Mouse (Mus musculus): ENCODE measurements around the gene Dazap2. TPM values are rescaled to one million over a fixed set of nuclear protein-coding genes. Genes with fewer than 3 reads are reported as not detected.

Gene Dazap2
- total and polyA plus RNA-seq, 2 experiments from 2014 or later = 92.3 to 162 TPM

DNA sequence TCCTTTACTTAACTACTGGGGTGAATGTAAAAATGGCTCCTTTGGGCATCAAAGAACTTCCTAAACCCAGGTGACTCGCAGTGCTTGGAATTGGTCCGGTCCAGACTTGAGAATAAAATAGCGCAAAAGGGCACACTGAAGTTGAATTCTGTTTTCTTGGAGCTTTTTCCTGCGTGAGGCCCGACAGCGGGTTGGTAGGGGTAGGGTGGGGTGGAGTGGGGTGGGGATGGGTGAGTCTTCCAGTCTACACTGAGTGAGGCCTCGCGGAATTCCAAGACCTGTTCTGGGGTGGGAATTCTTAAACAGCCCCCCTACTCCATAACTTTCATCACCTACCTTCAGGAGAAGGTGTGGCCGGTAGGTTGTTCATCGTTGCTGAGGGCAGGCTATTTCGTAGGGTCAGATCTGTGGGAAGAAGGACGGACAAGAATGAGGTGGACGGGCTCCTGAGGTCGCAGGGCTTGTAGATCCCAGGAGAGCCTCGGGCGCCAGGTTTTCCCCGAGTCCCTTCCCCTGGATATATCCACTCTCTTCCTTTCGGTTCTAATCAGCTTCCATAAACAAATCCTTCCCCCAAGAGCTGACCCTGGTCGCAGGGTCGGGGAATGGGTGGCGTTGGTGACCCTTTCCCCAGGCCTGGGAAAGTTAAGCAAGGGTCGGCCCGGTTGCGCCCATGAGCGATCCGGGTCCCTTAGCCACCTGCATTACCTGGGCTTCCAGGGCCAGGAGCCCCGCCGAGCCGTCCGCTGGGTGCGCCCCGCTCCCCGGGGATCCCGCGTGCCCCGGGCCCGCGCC, 20.9 kb downstream of the Dazap2 start:
- Histone ChIP-seq H3K4me2 (ENCODE audit: low read depth) (peak overlapping the region; percentile 70), H3K27ac (ENCODE audit: low read depth, low read length) (no peak overlapping the region), H3K4me1 (ENCODE audit: insufficient read depth) (no peaks in the 10 kb centered on the region), H3K36me3 (ENCODE audit: insufficient read depth) (no peaks in the 10 kb centered on the region), H3K9me3 (ENCODE audit: low read length) (no peaks in the 10 kb centered on the region), H3K9ac (peak overlapping the region; percentile 14; the same call in 1 of the 2 replicates), H3K4me3 (ENCODE audit: low read depth, low read length) (peak overlapping the region; percentile 34), H3K27me3 (ENCODE audit: insufficient read depth, low read length) (peaks cover 41% of the 10 kb centered on the region)
- no peak for TF ChIP-seq CTCF (IDR thresholded peaks at IDR 0.05; ENCODE audit: low read depth)
- no peak for DNase-seq
- no peak for ATAC-seq
- WGBS = 6% methylated on average over 38 of the region's 38 CpGs

DNA sequence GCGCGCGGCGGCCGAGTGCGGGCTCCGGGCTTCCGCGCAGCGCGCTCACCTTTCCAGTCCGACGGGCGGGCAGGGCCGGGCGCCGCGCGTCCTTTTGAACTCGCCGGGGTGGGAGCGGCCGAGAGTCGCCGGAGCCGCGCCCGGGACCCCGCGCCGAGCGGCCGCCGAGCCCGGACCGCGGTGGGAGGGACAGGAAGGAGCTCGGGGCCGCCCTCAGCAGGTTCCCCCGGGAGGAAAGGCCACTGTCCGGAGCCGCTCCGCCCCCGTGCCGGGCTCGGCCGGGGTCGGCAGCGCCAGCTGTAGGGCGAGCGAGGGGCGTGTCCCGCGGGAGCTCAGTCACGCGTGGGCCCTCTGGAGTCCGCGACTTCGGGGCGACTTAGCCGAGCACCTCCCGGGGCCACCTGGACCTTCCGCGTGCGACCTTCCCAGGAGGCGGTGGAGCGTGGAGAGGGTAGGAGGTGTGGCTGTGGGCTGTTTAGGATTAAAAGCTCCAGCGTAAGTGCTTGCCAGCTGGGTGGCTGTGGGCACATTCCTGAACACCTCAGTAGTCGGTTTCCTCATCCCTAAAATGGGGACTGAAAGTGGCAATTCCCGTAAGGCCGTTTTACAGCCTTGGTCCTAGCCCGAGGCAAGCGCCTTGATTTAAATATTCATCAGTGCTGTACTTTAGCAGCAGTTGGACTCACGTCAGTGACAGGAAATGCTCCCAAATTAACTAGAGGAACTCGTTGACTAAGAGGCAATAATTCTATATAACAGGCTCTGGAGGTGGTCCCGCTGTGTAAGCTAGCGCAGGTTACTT, 21.8 kb downstream of the Dazap2 start, which contains the start of gene Smagp:
TSS of gene Smagp (minus strand) at position 241 of the 802 bp plus-strand sequence.
- H3K4me1 ChIP-seq (ENCODE audit: insufficient read depth) = no peaks in the 10 kb centered on the region
- H3K4me2 ChIP-seq (ENCODE audit: low read depth) = peak within 1 kb of the TSS; percentile 70
- H3K36me3 ChIP-seq (ENCODE audit: insufficient read depth) = no peaks in the 10 kb centered on the region
- H3K9me3 ChIP-seq (ENCODE audit: low read length) = no peaks in the 10 kb centered on the region
- TF ChIP-seq CTCF (IDR thresholded peaks at IDR 0.05; ENCODE audit: low read depth) = no peak
- H3K27ac ChIP-seq (ENCODE audit: low read depth, low read length) = no peak within 1 kb of the TSS
- ATAC-seq (no peak), DNase-seq (peak; percentile 13)
- under 1% methylated on average over 63 of the region's 77 CpGs for WGBS
- peak within 1 kb of the TSS; percentile 14; the same call in 1 of the 2 replicates for H3K9ac ChIP-seq
- peaks cover 41% of the 10 kb centered on the region for H3K27me3 ChIP-seq (ENCODE audit: insufficient read depth, low read length)
- H3K4me3 ChIP-seq (ENCODE audit: low read depth, low read length) = peak within 1 kb of the TSS; percentile 34

DNA sequence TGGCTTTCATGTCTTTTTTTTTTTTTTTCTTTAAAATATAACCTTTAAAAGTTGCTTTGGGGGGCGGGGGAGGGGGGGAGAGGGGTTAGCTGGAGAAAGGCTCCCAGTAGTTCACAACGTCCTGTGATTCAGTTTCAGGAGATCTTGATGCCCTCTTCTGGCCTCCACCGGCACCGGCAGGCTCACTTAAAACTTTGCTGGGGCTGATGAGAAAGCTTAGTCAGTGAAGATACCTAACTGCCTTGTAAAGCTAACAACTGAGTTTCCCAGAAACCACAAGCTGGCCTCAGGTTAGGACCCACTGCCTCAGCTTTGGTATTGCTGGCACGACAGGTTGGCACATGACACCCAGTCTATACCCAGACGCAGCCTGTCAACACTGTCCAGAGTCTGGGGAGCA, 22.5 kb downstream of the Dazap2 start:
- peak; percentile 28; the same call in 1 of the 2 replicates for TF ChIP-seq CTCF (IDR thresholded peaks at IDR 0.05; ENCODE audit: low read depth)
- ATAC-seq (no peak), DNase-seq (no peak)
- Histone ChIP-seq H3K4me2 (ENCODE audit: low read depth) (no peak overlapping the region), H3K9ac (no peak overlapping the region), H3K36me3 (ENCODE audit: insufficient read depth) (no peaks in the 10 kb centered on the region), H3K27ac (ENCODE audit: low read depth, low read length) (no peak overlapping the region), H3K4me3 (ENCODE audit: low read depth, low read length) (no peak overlapping the region), H3K4me1 (ENCODE audit: insufficient read depth) (no peaks in the 10 kb centered on the region), H3K27me3 (ENCODE audit: insufficient read depth, low read length) (peaks cover 41% of the 10 kb centered on the region), H3K9me3 (ENCODE audit: low read length) (no peaks in the 10 kb centered on the region)
- WGBS = 18% methylated on average over 6 of the region's 6 CpGs

DNA sequence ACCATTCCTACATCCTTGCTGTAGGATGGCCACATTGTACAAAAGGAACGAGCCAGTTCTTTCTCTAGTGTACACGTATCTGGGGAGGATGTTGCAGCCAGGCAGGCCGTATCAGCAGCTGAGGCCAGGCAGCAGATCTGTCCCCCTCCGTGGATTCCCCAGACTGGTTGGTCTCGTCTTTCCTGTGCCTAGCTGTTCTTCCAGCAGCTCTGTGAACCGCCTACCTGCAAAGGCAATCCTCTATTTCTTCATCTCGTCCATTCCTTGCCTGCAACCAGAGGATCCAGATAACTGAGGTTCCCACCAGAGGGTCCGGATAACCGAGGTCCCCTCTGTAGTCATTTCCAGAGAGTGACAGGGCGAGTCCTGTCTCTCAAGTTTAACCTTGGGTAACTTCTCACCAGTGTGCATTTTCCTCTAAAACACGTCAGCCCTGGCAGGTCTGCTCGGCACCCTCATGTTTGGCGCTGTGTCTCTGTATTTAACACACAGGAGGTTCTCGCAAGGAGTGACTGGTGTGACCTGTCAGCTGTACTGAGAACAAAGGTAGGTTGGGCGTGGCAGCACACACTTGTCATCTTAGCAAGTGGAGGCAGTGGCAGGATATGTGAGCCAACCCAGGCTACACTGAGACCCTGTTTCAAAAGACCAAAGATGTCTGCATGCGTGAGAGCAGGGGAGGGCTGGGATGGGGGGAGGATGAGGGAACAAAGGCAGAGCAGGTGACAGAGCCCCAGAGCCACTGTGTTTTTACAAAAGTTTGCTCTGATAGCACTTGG, 25.0 kb downstream of the Dazap2 start:
- 74% methylated on average over 16 of the region's 16 CpGs for WGBS
- ATAC-seq = no peak

DNA sequence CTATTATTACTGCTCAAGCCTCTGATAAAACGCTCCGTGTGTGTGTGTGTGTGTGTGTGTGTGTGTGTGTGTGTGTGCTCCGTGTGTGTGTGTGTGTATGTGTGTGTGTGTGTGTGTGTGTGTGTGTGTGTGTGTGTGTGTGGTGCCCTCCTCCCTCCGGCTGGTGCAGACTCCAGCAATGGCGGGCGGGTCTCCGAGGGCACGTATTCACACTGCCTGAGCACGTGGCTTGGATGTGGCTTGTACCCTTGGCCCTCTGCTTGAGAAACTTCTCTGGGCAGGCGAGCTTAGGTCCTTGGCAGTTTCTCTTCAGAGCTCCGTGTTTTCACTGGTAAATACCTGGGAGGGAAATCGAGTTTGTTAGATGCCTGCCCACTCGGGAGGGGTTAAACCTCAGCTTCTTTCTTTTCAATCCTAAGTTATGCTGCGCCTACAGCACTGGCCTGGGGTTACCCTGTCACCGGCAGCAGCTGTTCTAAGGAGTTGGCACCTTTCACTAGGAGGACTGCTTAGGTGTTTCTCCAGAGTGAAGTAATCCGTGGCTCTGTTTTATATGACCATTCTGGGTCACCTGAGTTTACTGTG, 26.2 kb downstream of the Dazap2 start:
- DNase-seq = no peak
- no peak for ATAC-seq
- Histone ChIP-seq H3K9ac (no peak overlapping the region), H3K27me3 (ENCODE audit: insufficient read depth, low read length) (peaks cover 18% of the 10 kb centered on the region), H3K4me2 (ENCODE audit: low read depth) (no peak overlapping the region), H3K4me3 (ENCODE audit: low read depth, low read length) (no peak overlapping the region), H3K4me1 (ENCODE audit: insufficient read depth) (no peaks in the 10 kb centered on the region), H3K36me3 (ENCODE audit: insufficient read depth) (no peaks in the 10 kb centered on the region), H3K9me3 (ENCODE audit: low read length) (no peaks in the 10 kb centered on the region), H3K27ac (ENCODE audit: low read depth, low read length) (no peak overlapping the region)
- no peak for TF ChIP-seq CTCF (IDR thresholded peaks at IDR 0.05; ENCODE audit: low read depth)
- 69% methylated on average over 16 of the region's 16 CpGs for WGBS

More for the DNA sequence above, 25.0 kb downstream of the Dazap2 start:
- no peak overlapping the region for H3K4me2 ChIP-seq (ENCODE audit: low read depth)
- no peaks in the 10 kb centered on the region for H3K36me3 ChIP-seq (ENCODE audit: insufficient read depth)
- H3K9me3 ChIP-seq (ENCODE audit: low read length) = no peaks in the 10 kb centered on the region
- H3K4me1 ChIP-seq (ENCODE audit: insufficient read depth) = no peaks in the 10 kb centered on the region
- peaks cover 30% of the 10 kb centered on the region for H3K27me3 ChIP-seq (ENCODE audit: insufficient read depth, low read length)
- no peak overlapping the region for H3K9ac ChIP-seq
- no peak overlapping the region for H3K27ac ChIP-seq (ENCODE audit: low read depth, low read length)
- no peak for DNase-seq
- no peak for TF ChIP-seq CTCF (IDR thresholded peaks at IDR 0.05; ENCODE audit: low read depth)
- H3K4me3 ChIP-seq (ENCODE audit: low read depth, low read length) = no peak overlapping the region

DNA sequence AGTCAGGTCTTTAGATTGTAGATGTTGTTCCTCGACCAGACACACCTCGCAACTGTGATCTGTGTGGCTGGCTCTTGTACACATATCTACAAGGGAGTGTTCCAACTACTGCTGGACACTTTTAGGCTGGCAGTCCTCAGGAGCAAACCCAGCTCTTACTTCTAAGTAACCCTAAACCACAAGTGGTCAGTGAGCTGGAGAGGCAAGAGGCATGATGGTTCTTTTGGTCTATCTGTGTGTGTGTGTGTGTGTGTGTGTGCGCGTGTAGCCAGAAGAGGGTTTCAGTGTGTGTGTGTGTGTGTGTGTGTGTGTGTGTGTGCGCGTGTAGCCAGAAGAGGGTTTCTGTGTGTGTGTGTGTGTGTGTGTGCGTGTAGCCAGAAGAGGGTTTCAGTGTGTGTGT, 27.3 kb downstream of the Dazap2 start:
- DNase-seq (no peak), ATAC-seq (no peak)
- Histone ChIP-seq H3K4me1 (ENCODE audit: insufficient read depth) (no peaks in the 10 kb centered on the region), H3K4me2 (ENCODE audit: low read depth) (no peak overlapping the region), H3K4me3 (ENCODE audit: low read depth, low read length) (no peak overlapping the region), H3K27ac (ENCODE audit: low read depth, low read length) (no peak overlapping the region), H3K27me3 (ENCODE audit: insufficient read depth, low read length) (peaks cover 7% of the 10 kb centered on the region), H3K9ac (no peak overlapping the region), H3K36me3 (ENCODE audit: insufficient read depth) (no peaks in the 10 kb centered on the region), H3K9me3 (ENCODE audit: low read length) (no peaks in the 10 kb centered on the region)
- no peak for TF ChIP-seq CTCF (IDR thresholded peaks at IDR 0.05; ENCODE audit: low read depth)
- whole genome bisulfite sequencing = 95% methylated on average over 7 of the region's 7 CpGs
